Mouse (Mus musculus): ENCODE results near the gene Mccc2. TPM values are rescaled to one million over a fixed set of nuclear protein-coding genes. Genes with fewer than 3 reads are reported as not detected.

Gene Mccc2
- polyA plus RNA-seq (2017; shearing (Covaris generic)), result 14.4 TPM

GRCm38 (mm10) chr13:100014906-100015895, at the start of gene Mccc2:
Gene Mccc2 (minus strand): TSS chr13:100015639.

GRCm38 (mm10) chr13:99900965-99901364, 114.5 kb downstream of the Mccc2 start, which contains the start of gene Cartpt:
Gene Cartpt (minus strand): TSS chr13:99901091.

Other genes starting within 250 kb of the Mccc2 start
- gene Cartpt, start 114.5 kb downstream of the Mccc2 start, polyA plus RNA-seq (2017; shearing (Covaris generic)), result not detected
- gene Bdp1, start 88.4 kb upstream of the Mccc2 start, polyA plus RNA-seq (2017; shearing (Covaris generic)), result 54.0 TPM
- 7.7 TPM for gene Serf1, start 92.4 kb upstream of the Mccc2 start, polyA plus RNA-seq (2017; shearing (Covaris generic))
- gene Smn1, start 109.2 kb upstream of the Mccc2 start, polyA plus RNA-seq (2017; shearing (Covaris generic)), result 44.3 TPM
- gene Naip2, start 186.5 kb upstream of the Mccc2 start, polyA plus RNA-seq (2017; shearing (Covaris generic)), result 10.3 TPM
- 15.5 TPM for gene Naip5, start 230.7 kb upstream of the Mccc2 start, polyA plus RNA-seq (2017; shearing (Covaris generic))